Mouse (Mus musculus) right cerebral cortex, postnatal 14 days (tissue): Measurements from ENCODE around the gene Agap1.

ENCODE experiments used
- DNase-seq: peaks from one replicate; pipeline ENCODE4 v3.0.0; 2022

Gene Agap1

GRCm38 (mm10) chr1:89859182-89859581 is 404.6 kb downstream of the Agap1 start:
- peak; percentile 53 for DNase-seq

GRCm38 (mm10) chr1:89860017-89860730 is 405.6 kb downstream of the Agap1 start:
- DNase-seq = no peak

- no peak for DNase-seq
Measured at GRCm38 (mm10) chr1:89865787-89866186, 411.2 kb downstream of the Agap1 start.

- no peak for DNase-seq
Measured at GRCm38 (mm10) chr1:89867847-89868246, 413.2 kb downstream of the Agap1 start.

- DNase-seq = no peak
Measured at GRCm38 (mm10) chr1:89870134-89870905, 415.7 kb downstream of the Agap1 start.

- DNase-seq = no peak
Measured at GRCm38 (mm10) chr1:89870906-89871211, 416.3 kb downstream of the Agap1 start.

GRCm38 (mm10) chr1:89876346-89877072 is 421.9 kb downstream of the Agap1 start:
- DNase-seq = no peak

GRCm38 (mm10) chr1:89878496-89878895 is 423.9 kb downstream of the Agap1 start:
- no peak for DNase-seq

GRCm38 (mm10) chr1:89880193-89880592 is 425.6 kb downstream of the Agap1 start:
- DNase-seq = no peak

GRCm38 (mm10) chr1:89880834-89881233 is 426.2 kb downstream of the Agap1 start:
- DNase-seq = no peak

- DNase-seq = no peak
Measured at GRCm38 (mm10) chr1:89884335-89884734, 429.7 kb downstream of the Agap1 start.

- DNase-seq = no peak
Measured at GRCm38 (mm10) chr1:89885696-89886095, 431.1 kb downstream of the Agap1 start.

GRCm38 (mm10) chr1:89891400-89891799 is 436.8 kb downstream of the Agap1 start:
- no peak for DNase-seq

GRCm38 (mm10) chr1:89892281-89892680 is 437.7 kb downstream of the Agap1 start:
- no peak for DNase-seq

GRCm38 (mm10) chr1:89895801-89896200 is 441.2 kb downstream of the Agap1 start:
- DNase-seq = no peak

GRCm38 (mm10) chr1:89899036-89899435 is 444.4 kb downstream of the Agap1 start:
- DNase-seq = no peak

- no peak for DNase-seq
Measured at GRCm38 (mm10) chr1:89899761-89900445, 445.3 kb downstream of the Agap1 start.

- no peak for DNase-seq
Measured at GRCm38 (mm10) chr1:89901381-89901780, 446.8 kb downstream of the Agap1 start.

- DNase-seq = no peak
Measured at GRCm38 (mm10) chr1:89902236-89902635, 447.6 kb downstream of the Agap1 start.

- DNase-seq = no peak
Measured at GRCm38 (mm10) chr1:89902641-89903040, 448.0 kb downstream of the Agap1 start.

- no peak for DNase-seq
Measured at GRCm38 (mm10) chr1:89909796-89910195, 455.2 kb downstream of the Agap1 start.

- DNase-seq = no peak
Measured at GRCm38 (mm10) chr1:89912392-89912791, 457.8 kb downstream of the Agap1 start.

- DNase-seq = no peak
Measured at GRCm38 (mm10) chr1:89913611-89914010, 459.0 kb downstream of the Agap1 start.
